Mouse (Mus musculus) brain, adult 10 weeks (tissue): Measurements from ENCODE around the gene Nr1h5. TPM values are rescaled to one million over a fixed set of nuclear protein-coding genes. Genes with fewer than 3 reads are reported as not detected.

Experiments used
- polyA plus RNA-seq: library from polyadenylated mRNA; stranded (reverse); fragments of 350-450 nt; fragmentation: Illumina TruSeq; extraction: RNeasy Lipid Tissue Mini Kit (QIAGEN cat#74804); gene quantifications from one replicate; pipeline ENCODE4 v1.2.3, GENCODE M21; 2015; ENCODE audit warnings: low read depth, low replicate concordance

Nr1h5 gene
- polyA plus RNA-seq, result not detected

GRCm38 (mm10) chr3:102964033-102964432, at the start of gene Nr1h5:
Nr1h5 (minus strand) TSS chr3:102964133.

GRCm38 (mm10) chr3:102995605-102996321, 31.8 kb upstream of the Nr1h5 start, which contains the start of gene Sike1:
Sike1 (plus strand) TSS chr3:102995708.

GRCm38 (mm10) chr3:102935451-102936354, 28.2 kb downstream of the Nr1h5 start, which contains the start of gene Sycp1:
Sycp1 (minus strand) TSS chr3:102936100.

Other genes with a start within 250 kb of the Nr1h5 start
- gene Tspan2, start 229.6 kb downstream of the Nr1h5 start, polyA plus RNA-seq, result 101 TPM
- gene Tshb, start 181.4 kb downstream of the Nr1h5 start, polyA plus RNA-seq, result not detected
- not detected for gene Sycp1, start 28.0 kb downstream of the Nr1h5 start, polyA plus RNA-seq
- 25.5 TPM for gene Sike1, start 31.6 kb upstream of the Nr1h5 start, polyA plus RNA-seq
- gene Csde1, start 56.3 kb upstream of the Nr1h5 start, polyA plus RNA-seq, result 145 TPM
- 28.6 TPM for gene Nras, start 94.2 kb upstream of the Nr1h5 start, polyA plus RNA-seq
- gene Ampd1, start 109.9 kb upstream of the Nr1h5 start, polyA plus RNA-seq, result not detected
- gene Dennd2c, start 138.5 kb upstream of the Nr1h5 start, polyA plus RNA-seq, result 0.40 TPM
- gene Bcas2, start 207.5 kb upstream of the Nr1h5 start, polyA plus RNA-seq, result 101 TPM